Mouse (Mus musculus) brain, embryonic 14.5 days (tissue): Measurements from ENCODE around the gene Efcab11.

Experiments
- CTCF ChIP-seq: fragments of 200-500 bp; IDR thresholded peaks from 2 replicates; pipeline ENCODE4 v1.5.1; 2012; ENCODE audit warnings: inconsistent platforms, mild to moderate bottlenecking, moderate library complexity, borderline replicate concordance; ENCODE audit not compliant: insufficient read depth, insufficient read length; ENCODE audit errors: extremely low read depth
- POLR2A ChIP-seq: fragments of 200-500 bp; IDR thresholded peaks from 2 replicates; pipeline ENCODE4 v1.6.1; 2012; ENCODE audit warnings: mild to moderate bottlenecking, inconsistent platforms, borderline replicate concordance; ENCODE audit not compliant: poor library complexity, insufficient read depth, insufficient read length, severe bottlenecking; ENCODE audit errors: extremely low read depth

- no peak for TF ChIP-seq CTCF
- no peak for TF ChIP-seq POLR2A
Measured at GRCm38 (mm10) chr12:99645418-99645817, 238.8 kb downstream of the Efcab11 start.
